Mouse (Mus musculus) kidney, adult 2 months (tissue): ENCODE data around the gene Atoh1.

Experiments used
- CTCF ChIP-seq: fragments of 200-500 bp; conservative IDR thresholded peaks from 2 replicates; pipeline ENCODE4 v1.5.1; 2011; ENCODE audit warnings: low read depth, mild to moderate bottlenecking, control low read depth, low read length, moderate library complexity, mixed read lengths; ENCODE audit not compliant: insufficient read depth, insufficient read length
- POLR2A ChIP-seq: fragments of 200-500 bp; IDR thresholded peaks from one replicate; pipeline ENCODE4 v1.6.1; 2011; ENCODE audit warnings: low read depth, low read length, control low read depth

DNA sequence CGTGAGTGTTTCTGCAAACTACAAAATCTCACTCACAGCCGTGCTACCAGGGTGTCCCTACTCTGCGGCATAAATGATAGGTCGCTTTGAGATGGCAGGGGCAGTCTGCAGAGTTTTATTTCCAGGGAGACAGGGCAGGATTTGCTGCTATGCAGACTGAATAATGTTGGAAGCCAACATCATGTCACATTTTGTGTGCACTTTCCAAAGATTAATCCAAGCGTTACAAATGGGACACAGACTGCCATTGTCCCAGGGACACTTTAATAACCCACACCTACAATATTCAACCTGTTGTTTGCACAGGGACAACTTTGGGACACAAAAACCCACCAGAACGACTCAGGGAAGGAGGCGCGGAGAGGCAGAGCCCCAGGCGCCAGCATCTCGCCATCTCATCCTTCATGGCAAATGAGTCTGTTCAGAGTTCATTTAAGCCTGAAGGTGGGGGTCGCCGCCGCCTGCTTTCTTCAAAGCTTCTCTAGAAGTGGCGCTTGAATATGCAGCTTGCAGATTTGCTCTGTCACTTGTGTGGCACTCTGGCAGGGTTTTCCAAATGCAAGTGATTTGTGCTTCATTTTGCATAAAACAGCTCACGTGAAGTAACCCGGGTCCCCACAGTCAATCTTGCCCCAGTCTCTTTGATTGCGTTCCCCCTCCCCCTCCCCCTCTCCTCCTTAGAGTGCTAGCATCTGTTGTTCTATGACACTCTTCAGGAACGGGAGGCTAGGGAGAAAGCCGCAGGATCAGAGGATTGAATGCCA, 40.6 kb upstream of the Atoh1 start:
- TF ChIP-seq CTCF = no peak
- TF ChIP-seq POLR2A = no peak
